Mouse (Mus musculus) heart, embryonic 13.5 days (tissue): Measurements from ENCODE around the gene Ptn. TPM values are rescaled to one million over a fixed set of nuclear protein-coding genes. Genes with fewer than 3 reads are reported as not detected.

ENCODE experiments used
- ATAC-seq: fragments of 200-750 bp; cut with Nextera tagmentation; 2 replicates; pipeline ENCODE4 v1.8.0; 2017; ENCODE audit warnings: moderate TSS enrichment; ENCODE audit not compliant: insufficient number of reproducible peaks, low FRiP score, low TSS enrichment; ENCODE audit errors: extremely low read depth
- H3K27ac ChIP-seq: fragments of 300-500 bp; sonication (generic); replicated peaks from 2 replicates; pipeline ENCODE4 v1.5.1; 2015; ENCODE audit warnings: moderate library complexity, mild to moderate bottlenecking, inconsistent platforms
- H3K27me3 ChIP-seq: fragments of 300-500 bp; sonication (generic); replicated peaks from 2 replicates; pipeline ENCODE4 v1.6.1; 2015; ENCODE audit warnings: mild to moderate bottlenecking, inconsistent platforms
- H3K36me3 ChIP-seq: fragments of 300-500 bp; sonication (generic); 2 replicates; pipeline ENCODE4 v1.6.1; 2015; ENCODE audit warnings: mild to moderate bottlenecking, inconsistent platforms
- H3K4me1 ChIP-seq: fragments of 300-500 bp; sonication (generic); 2 replicates; pipeline ENCODE4 v1.6.1; 2015; ENCODE audit warnings: inconsistent platforms
- H3K4me2 ChIP-seq: fragments of 300-500 bp; sonication (generic); 2 replicates; pipeline ENCODE4 v1.6.1; 2015; ENCODE audit warnings: inconsistent platforms, mild to moderate bottlenecking, moderate library complexity
- H3K4me3 ChIP-seq: fragments of 300-500 bp; sonication (generic); 2 replicates; pipeline ENCODE4 v1.5.1; 2015; ENCODE audit warnings: moderate library complexity, mild to moderate bottlenecking, inconsistent platforms
- H3K9ac ChIP-seq: fragments of 300-500 bp; sonication (generic); 2 replicates; pipeline ENCODE4 v1.6.1; 2015; ENCODE audit warnings: inconsistent platforms, mild to moderate bottlenecking, moderate library complexity
- H3K9me3 ChIP-seq: fragments of 300-500 bp; sonication (generic); 2 replicates; pipeline ENCODE4 v1.6.1; 2016; ENCODE audit warnings: inconsistent platforms
- WGBS: fragments of 180-500 bp; shearing (Covaris S2); methylation state at CpG from one replicate; pipeline ENCODE4 v1.1.7; 2015; ENCODE audit warnings: mixed read lengths; 5-methylcytosine and 5-hydroxymethylcytosine counted together
- polyA plus RNA-seq: library from polyadenylated mRNA; unstranded; fragments of >200 nt; fragmentation: Nextera tagmentation; extraction: Ambion mirVana; gene quantifications from 2 replicates; pipeline ENCODE4 v1.2.1, GENCODE M21; 2015

The Ptn gene
- polyA plus RNA-seq, 1 experiment from 2014 or later = 358 TPM

- H3K36me3 ChIP-seq = no peaks in the 10 kb centered on the region
- H3K9ac ChIP-seq = no peak overlapping the region
- H3K4me2 ChIP-seq = no peak overlapping the region
- no peak overlapping the region for H3K27ac ChIP-seq
- WGBS = 52% methylated on average over 7 of the region's 7 CpGs
- no peaks in the 10 kb centered on the region for H3K9me3 ChIP-seq
- H3K4me3 ChIP-seq = no peak overlapping the region
- peaks cover 28% of the 10 kb centered on the region for H3K4me1 ChIP-seq
- ATAC-seq = no peak
- no peaks in the 10 kb centered on the region for H3K27me3 ChIP-seq
Measured at GRCm38 (mm10) chr6:36812666-36813515, 2.9 kb upstream of the Ptn start.

GRCm38 (mm10) chr6:36810448-36810847 lies 428 bp upstream of the Ptn start:
- no peaks in the 10 kb centered on the region for H3K9me3 ChIP-seq
- H3K4me2 ChIP-seq = peak overlapping the region; percentile 82
- H3K27ac ChIP-seq = peak overlapping the region; percentile 89
- H3K9ac ChIP-seq = peak overlapping the region; percentile 89
- peak overlapping the region; percentile 74 for H3K4me3 ChIP-seq
- 18% methylated on average over 5 of the region's 5 CpGs for WGBS
- no peak for ATAC-seq
- no peaks in the 10 kb centered on the region for H3K27me3 ChIP-seq
- H3K36me3 ChIP-seq = peaks cover 10% of the 10 kb centered on the region
- peaks cover 24% of the 10 kb centered on the region for H3K4me1 ChIP-seq

GRCm38 (mm10) chr6:36809311-36809726 lies 701 bp downstream of the Ptn start:
- Histone ChIP-seq H3K27me3 (no peaks in the 10 kb centered on the region), H3K9ac (peak overlapping the region; percentile 89), H3K4me3 (peak overlapping the region; percentile 74), H3K4me2 (peak overlapping the region; percentile 82), H3K9me3 (no peaks in the 10 kb centered on the region), H3K36me3 (peaks cover 13% of the 10 kb centered on the region), H3K27ac (peak overlapping the region; percentile 89), H3K4me1 (peaks cover 24% of the 10 kb centered on the region)
- WGBS = 15% methylated on average over 7 of the region's 7 CpGs
- ATAC-seq = no peak

DNA sequence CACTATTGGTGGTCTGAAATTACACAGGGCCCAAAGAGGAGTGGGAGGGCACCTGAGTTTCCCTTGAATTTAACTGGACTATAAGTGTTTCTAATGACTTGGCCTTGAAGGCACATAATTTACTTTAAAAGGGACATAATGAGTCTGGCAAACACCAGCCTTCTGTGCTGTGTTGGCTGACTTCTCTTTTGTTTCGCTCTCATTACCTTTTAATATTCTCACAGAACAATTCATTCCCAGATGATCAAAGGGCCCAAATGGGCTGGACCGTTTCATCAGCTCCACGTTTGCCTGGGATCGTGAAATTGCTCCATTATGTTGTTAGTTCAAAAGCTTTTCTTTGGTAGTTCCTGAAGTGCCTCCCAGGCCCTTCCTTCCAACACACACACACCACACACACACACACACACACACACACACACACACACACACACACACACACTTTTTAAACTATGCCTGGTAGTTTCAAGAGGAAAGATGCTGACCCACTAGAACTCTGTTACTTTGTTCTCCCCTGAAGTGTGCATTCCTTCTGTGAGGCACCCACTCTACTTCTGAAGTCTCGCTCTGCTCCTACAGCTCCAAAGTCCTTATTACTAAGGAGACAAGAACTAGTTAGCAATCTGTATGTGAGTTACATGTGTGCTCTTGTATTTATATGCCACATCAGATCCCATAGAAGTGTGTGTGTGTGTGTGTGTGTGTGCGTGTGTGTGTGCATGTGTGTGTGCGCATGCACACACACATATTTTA lies 1.5 kb downstream of the Ptn start:
- Histone ChIP-seq H3K9ac (peak overlapping the region; percentile 89), H3K36me3 (peaks cover 18% of the 10 kb centered on the region), H3K27me3 (no peaks in the 10 kb centered on the region), H3K9me3 (no peaks in the 10 kb centered on the region), H3K27ac (peak overlapping the region; percentile 89), H3K4me3 (peak overlapping the region; percentile 74), H3K4me2 (peak overlapping the region; percentile 82), H3K4me1 (peaks cover 24% of the 10 kb centered on the region)
- ATAC-seq = no peak
- 71% methylated on average over 7 of the region's 7 CpGs for WGBS

DNA sequence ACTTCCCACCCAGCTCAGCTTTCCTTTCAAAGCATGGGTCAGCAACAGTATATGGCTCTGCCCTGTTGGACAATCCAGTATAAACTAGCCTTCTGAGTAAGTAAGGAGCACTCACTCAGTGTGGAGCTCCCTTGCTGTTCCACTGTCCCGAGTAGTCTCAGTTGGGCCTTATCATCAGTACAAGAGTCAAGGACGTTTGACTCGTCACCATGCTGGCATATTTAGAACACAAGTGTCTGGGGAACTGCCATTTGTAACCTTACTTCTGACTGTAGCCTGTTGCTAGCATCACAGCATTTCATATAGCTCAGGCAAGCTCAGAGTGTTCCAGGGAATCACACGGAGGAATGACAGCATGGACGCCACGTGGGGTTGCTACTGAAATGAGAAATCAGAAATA lies 3.1 kb downstream of the Ptn start:
- peak overlapping the region; percentile 82 for H3K4me2 ChIP-seq
- H3K27ac ChIP-seq = no peak overlapping the region
- no peaks in the 10 kb centered on the region for H3K9me3 ChIP-seq
- peak overlapping the region; percentile 74 for H3K4me3 ChIP-seq
- no peak for ATAC-seq
- no peaks in the 10 kb centered on the region for H3K27me3 ChIP-seq
- H3K4me1 ChIP-seq = peaks cover 21% of the 10 kb centered on the region
- WGBS = 54% methylated on average over 6 of the region's 6 CpGs
- peaks cover 30% of the 10 kb centered on the region for H3K36me3 ChIP-seq
- 0 out of 2 replicates have a peak overlapping the region, but pooled peaks have one; percentile 20 for H3K9ac ChIP-seq

DNA sequence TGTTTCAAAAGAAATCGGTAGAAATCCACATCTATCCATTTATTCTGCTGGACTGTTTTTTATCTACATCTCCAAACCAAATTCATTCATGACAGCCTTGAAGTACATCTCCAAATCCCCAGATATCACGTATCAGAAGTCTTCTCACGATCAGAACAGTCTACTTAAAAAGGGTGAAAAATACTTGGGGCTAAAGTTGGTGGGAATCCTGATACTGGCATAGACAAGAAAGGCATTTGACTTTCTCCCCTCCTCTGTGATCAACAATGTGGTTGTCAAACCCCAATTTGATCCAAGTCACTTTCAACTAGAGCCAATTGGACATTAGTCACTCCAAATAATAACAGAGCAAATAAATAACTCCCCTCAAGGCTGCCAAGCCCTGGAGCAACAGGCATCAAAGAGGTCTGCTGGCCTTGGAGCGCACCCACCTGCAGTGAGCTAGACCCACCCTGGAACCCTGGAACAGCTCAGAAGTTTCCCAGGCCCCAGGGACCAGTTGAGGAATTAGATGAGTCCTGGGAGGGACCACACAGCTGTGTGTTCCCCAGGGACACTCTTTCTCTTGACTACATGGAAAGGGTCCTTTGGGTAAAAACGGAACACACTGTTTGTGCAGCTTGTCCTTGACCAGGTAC lies 9.6 kb downstream of the Ptn start:
- no peaks in the 10 kb centered on the region for H3K9me3 ChIP-seq
- H3K4me1 ChIP-seq = peaks cover 16% of the 10 kb centered on the region
- peaks cover 38% of the 10 kb centered on the region for H3K36me3 ChIP-seq
- no peak overlapping the region for H3K27ac ChIP-seq
- no peak overlapping the region for H3K4me3 ChIP-seq
- WGBS = 73% methylated on average over 5 of the region's 5 CpGs
- H3K9ac ChIP-seq = no peak overlapping the region
- no peak overlapping the region for H3K4me2 ChIP-seq
- ATAC-seq = no peak
- no peaks in the 10 kb centered on the region for H3K27me3 ChIP-seq

- peaks cover 18% of the 10 kb centered on the region for H3K4me1 ChIP-seq
- no peak for ATAC-seq
- no peak overlapping the region for H3K4me2 ChIP-seq
- H3K9me3 ChIP-seq = no peaks in the 10 kb centered on the region
- 66% methylated on average over 3 of the region's 3 CpGs for WGBS
- no peak overlapping the region for H3K27ac ChIP-seq
- H3K36me3 ChIP-seq = peaks cover 19% of the 10 kb centered on the region
- no peaks in the 10 kb centered on the region for H3K27me3 ChIP-seq
- H3K4me3 ChIP-seq = no peak overlapping the region
- H3K9ac ChIP-seq = no peak overlapping the region
Measured at GRCm38 (mm10) chr6:36797066-36797655, 12.9 kb downstream of the Ptn start.

GRCm38 (mm10) chr6:36794535-36794934 lies 15.5 kb downstream of the Ptn start:
- WGBS = 82% methylated on average over 4 of the region's 4 CpGs
- no peaks in the 10 kb centered on the region for H3K9me3 ChIP-seq
- no peak overlapping the region for H3K4me3 ChIP-seq
- H3K4me2 ChIP-seq = no peak overlapping the region
- H3K36me3 ChIP-seq = peaks cover 13% of the 10 kb centered on the region
- no peak overlapping the region for H3K9ac ChIP-seq
- H3K27ac ChIP-seq = no peak overlapping the region
- H3K27me3 ChIP-seq = no peaks in the 10 kb centered on the region
- no peak for ATAC-seq
- H3K4me1 ChIP-seq = peaks cover 22% of the 10 kb centered on the region

- H3K9me3 ChIP-seq = no peaks in the 10 kb centered on the region
- H3K4me2 ChIP-seq = no peak overlapping the region
- no peak overlapping the region for H3K9ac ChIP-seq
- peaks cover 28% of the 10 kb centered on the region for H3K4me1 ChIP-seq
- no peak for ATAC-seq
- peaks cover 13% of the 10 kb centered on the region for H3K36me3 ChIP-seq
- H3K27me3 ChIP-seq = no peaks in the 10 kb centered on the region
- WGBS = 45% methylated on average over 5 of the region's 5 CpGs
- H3K27ac ChIP-seq = peak overlapping the region; percentile 37; the same call in 1 of the 2 replicates
- no peak overlapping the region for H3K4me3 ChIP-seq
Measured at GRCm38 (mm10) chr6:36793775-36794174, 16.2 kb downstream of the Ptn start.

DNA sequence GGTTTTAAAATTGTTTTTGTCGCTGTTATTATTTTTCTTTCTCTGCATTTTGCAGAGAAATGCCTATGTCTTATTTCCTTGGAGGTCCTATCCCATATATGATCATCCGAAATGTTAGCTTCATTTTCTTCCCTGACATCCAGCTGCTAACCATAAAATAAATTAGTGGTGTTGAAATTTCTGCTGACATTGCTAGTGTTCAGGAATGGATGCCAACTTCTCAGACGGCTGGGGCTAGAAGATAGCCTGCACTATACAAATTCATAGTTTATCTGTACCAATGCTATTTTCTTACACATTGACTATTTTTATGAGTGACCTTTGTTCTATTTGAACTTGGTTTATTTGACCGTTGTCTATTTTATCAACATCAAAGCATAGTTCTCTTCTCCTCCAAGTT lies 20.8 kb downstream of the Ptn start:
- Histone ChIP-seq H3K27me3 (no peaks in the 10 kb centered on the region), H3K4me1 (peaks cover 42% of the 10 kb centered on the region), H3K36me3 (no peaks in the 10 kb centered on the region; the same call in 1 of the 2 replicates), H3K9ac (no peak overlapping the region), H3K4me3 (no peak overlapping the region), H3K9me3 (no peaks in the 10 kb centered on the region), H3K27ac (peak overlapping the region; percentile 33; the same call in 1 of the 2 replicates), H3K4me2 (no peak overlapping the region)
- ATAC-seq = no peak
- 53% methylated on average over 4 of the region's 4 CpGs for WGBS
